Mouse (Mus musculus) bone marrow macrophage, adult 2 months (primary cell): ENCODE measurements around the gene Drc1.

Experiments
- CTCF ChIP-seq: IDR thresholded peaks from 2 replicates; pipeline ENCODE4 v1.5.1; 2012; ENCODE audit warnings: low read depth, mild to moderate bottlenecking, low read length, moderate library complexity
- POLR2A ChIP-seq: IDR thresholded peaks from 2 replicates; pipeline ENCODE4 v1.6.1; 2012; ENCODE audit warnings: mild to moderate bottlenecking, low read depth, low read length, borderline replicate concordance

DNA sequence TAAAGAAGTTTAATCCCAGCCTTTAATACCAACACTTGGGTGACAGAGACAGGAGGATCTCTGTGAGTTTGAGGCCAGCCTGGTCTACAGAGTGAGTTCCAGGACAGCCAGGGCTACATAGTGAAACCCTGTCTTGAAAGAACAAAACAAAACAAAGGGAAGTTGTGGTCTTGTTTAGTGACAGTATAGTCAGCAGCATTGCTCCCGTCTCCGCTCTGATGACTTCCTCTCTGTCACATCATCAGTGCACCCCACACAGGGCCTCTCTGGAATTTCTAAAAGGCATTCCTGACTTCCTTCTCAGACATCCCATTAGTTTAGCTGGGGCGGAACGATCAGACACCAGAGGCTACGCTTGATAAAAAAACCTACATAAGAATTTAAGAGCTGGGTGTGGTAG, 62.7 kb downstream of the Drc1 start:
- TF ChIP-seq CTCF (no peak), POLR2A (no peak)
